Mouse (Mus musculus) heart, postnatal 25 days (tissue): ENCODE data around the gene Serpina3b. TPM values are rescaled to one million over a fixed set of nuclear protein-coding genes. Genes with fewer than 3 reads are reported as not detected.
"Not testable (repeated sequence)": the region's sequence is repeated elsewhere in the genome, so short reads cannot be mapped to it uniquely, and the experiment has no call there.

Experiments
- DNase-seq: peaks from one replicate; pipeline ENCODE4 v3.0.0; 2022; ENCODE audit warnings: low spot score
- intact Hi-C: fragments of 180-260 bp; cut with DNase I; formaldehyde crosslinking; loops from one replicate; pipeline ENCODE4 v1.15.1; 2025
- total RNA-seq, 2 experiments: library from RNA; stranded (reverse); gene quantifications; 2 replicates each; pipeline ENCODE4 v1.2.3; 2021

Gene Serpina3b
- not detected for total RNA-seq

DNA sequence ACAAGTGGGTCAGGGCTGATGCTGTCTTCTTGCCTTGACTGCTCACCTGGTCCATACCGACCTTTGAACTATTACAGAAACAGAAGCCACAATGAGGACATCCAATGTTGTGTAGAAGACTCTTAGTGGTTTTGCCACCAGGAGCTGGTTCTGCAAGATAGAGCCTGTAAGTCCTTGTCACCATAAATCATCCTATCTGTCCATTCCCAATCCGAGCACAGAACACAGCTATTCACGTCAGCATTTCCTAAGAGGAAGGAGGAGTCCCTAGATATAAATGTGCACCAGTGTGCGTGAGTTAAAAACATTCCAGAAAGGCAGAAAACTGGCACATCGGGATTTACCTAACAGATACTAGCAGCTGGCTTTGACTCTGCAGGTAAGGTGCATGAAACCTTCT lies at the start of gene Serpina3b:
TSS of gene Serpina3b (plus strand) at position 301 of the 400 bp plus-strand sequence.
- no peak for DNase-seq
- intact Hi-C loops, result no loop called here

DNA sequence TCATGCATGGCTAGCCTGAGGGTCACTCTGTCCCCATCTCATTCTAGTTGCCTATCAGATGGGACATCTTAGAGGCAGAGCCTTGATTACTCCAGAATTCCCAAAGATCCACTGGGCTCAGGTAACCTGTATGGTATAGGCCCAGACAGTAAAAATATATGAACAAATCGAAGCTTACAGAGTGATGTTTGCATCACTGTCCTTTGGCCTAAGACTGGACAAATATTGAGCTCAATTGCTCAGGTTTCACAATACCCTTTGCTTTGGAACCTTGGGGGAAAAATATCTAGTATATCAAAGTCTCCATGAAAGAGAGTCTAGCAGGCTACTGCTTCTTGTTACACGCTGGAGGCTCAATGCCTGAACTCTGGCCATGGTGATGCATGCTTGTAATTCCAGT lies 37.7 kb upstream of the Serpina3b start:
- no peak for DNase-seq
- intact Hi-C loops, result no loop called here

GRCm38 (mm10) chr12:104091303-104091702 lies 36.5 kb upstream of the Serpina3b start:
- DNase-seq, result no peak
- intact Hi-C loops, result no loop called here

DNA sequence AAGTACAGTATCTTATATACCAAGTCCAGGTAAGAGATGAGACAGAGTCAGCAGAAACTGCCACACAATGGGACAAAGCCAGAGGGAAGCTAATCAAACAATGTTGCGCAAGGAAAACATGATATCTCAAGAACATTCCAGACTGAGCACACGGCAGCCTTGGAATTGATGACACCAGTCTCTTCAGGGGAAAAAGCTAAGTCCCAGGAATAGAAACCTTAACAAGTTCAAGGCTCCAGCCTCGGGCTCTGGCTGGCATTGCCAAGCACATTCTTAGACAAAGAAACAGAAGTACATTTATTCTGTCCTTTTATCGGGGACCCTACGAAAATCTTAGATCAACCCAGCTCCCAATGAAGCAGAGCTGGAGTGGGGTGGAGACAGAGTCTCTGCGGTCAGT lies 27.0 kb upstream of the Serpina3b start, which contains the start of gene Serpina5:
TSS of gene Serpina5 (plus strand) at position 346 of the 400 bp plus-strand sequence.
- DNase-seq, result no peak

DNA sequence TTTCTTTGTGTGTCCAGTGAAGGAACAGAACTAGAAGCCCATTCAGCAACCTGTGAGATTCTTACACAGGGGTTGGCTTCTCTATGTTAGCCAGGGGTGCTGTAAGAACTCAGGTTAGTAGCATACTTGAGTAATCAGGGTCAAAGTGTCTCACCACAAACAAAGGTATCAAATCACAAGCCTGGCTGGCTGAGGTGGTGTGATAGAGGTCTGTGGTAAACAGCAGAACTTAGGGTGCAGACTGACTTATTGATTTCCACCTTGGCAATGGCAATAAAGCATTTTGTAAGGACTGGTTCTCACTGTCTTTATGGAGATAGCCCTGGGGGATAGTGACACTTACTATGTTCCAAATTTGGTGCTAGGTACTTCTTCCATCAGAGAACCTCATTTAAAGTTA lies 21.9 kb upstream of the Serpina3b start:
- intact Hi-C loops, result no loop called here
- no peak for DNase-seq

More for the DNA sequence above, 27.0 kb upstream of the Serpina3b start, which contains the start of gene Serpina5:
- intact Hi-C loops, result no loop called here

GRCm38 (mm10) chr12:104106919-104107318 lies 20.9 kb upstream of the Serpina3b start:
- no peak for DNase-seq
- intact Hi-C loops, result no loop called here

GRCm38 (mm10) chr12:104108507-104108906 lies 19.3 kb upstream of the Serpina3b start:
- intact Hi-C loops, result no loop called here

GRCm38 (mm10) chr12:104112333-104112732 lies 15.5 kb upstream of the Serpina3b start, which contains the start of gene Serpina3a:
TSS of gene Serpina3a (plus strand) at chr12:104112724.
- intact Hi-C loops, result not testable (repeated sequence)

More at GRCm38 (mm10) chr12:104108507-104108906, 19.3 kb upstream of the Serpina3b start:
- DNase-seq, result no peak

DNA sequence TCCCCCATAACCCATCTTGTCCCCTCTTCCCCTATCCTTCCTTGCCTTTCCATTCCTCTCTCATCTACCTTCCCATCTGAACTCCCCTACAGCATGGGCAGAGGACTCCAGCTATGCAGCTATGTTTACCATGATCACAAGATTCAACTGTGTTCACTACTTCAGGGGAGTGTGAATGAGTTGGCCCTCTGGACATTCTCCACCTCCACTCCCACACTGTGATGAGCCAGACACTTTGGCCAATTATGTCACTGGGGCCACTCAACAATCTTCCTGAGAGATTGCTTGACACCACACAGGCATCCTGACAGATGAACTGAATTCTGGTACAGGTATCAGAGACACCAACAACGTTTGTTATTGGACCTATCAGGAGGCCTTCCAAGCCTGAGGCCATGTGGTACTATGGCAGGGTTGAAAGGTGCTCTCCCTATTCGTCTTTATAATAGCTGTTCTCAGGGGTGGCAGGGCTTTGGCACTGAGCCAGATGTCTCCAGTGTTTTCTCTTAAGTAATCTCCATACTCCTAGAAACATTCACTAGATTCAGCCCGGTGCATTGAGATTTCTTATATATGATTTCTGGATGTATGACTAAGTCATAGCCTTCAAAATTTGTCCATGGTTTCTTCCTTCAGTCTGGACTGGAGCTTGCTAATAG lies 12.7 kb upstream of the Serpina3b start:
- DNase-seq, result no peak
- intact Hi-C loops, result no loop called here

More at GRCm38 (mm10) chr12:104112333-104112732, 15.5 kb upstream of the Serpina3b start, which contains the start of gene Serpina3a:
- DNase-seq, result not testable (repeated sequence)

- intact Hi-C loops, result no loop called here
- DNase-seq, result no peak
Observed at GRCm38 (mm10) chr12:104123097-104123496, 4.7 kb upstream of the Serpina3b start.

DNA sequence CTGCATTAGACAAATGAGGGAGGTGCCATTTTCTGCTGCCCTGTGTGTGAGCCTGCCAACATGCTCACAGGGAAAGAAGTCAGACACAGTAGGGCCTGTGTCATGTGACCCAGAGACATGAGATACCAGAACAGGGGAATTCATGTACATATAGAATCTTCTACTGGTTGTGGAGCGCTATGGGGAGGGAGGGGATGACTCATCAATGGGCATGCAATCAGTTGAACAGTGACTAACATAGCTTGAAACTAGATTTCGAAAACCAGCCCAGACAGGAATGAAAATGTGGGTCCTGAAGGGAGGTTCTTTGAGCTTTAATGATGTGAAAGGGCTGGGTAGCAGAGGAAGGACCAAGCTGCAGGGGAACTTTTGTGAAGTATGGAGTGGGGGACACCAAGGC lies 3.8 kb upstream of the Serpina3b start:
- intact Hi-C loops, result no loop called here

DNA sequence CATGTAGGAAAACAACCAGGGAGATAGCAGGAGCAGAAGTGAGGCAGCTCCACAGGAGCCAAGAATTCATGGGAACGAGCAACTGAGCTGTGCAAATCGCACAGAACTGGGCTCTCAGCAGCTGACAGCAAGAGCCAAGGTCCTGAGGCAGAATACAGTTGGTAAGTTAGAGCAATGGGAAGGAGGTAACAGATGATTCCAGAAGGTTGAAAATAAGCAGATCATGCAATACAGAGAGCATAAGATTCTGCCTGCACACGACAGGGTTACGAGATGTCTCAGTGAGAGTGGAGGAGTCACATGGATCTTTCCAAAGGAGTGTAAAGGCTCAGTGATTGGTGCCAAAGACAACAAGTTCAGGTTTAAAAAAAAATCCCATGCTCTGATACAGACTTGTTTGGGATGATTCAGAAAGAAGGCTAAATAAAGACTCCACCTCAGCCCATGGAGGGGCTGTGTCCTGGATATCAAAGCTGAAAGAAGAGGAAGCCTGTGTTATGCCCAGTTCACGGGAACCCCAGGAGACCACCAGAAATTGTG lies 2.7 kb upstream of the Serpina3b start:
- intact Hi-C loops, result no loop called here
- DNase-seq, result no peak

More for the DNA sequence above, 3.8 kb upstream of the Serpina3b start:
- DNase-seq, result no peak

DNA sequence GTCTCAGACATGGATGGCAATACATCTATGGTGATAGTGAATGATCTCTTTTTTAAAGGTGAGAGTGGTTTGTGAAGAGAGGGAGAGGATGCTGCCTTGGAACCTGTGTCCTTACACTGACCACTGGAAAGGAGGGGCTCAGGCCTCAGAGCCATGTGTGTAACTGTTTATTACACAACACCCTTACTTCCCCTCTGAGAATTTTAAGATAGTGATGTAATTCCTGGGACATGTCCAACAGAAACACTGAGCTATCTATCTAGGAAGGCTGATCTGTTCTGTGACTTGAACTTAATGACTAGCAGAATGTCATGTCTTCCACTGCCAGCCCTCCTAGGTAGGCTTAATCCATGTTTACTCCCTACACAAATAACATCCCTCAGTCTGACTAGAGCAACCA lies 3.2 kb downstream of the Serpina3b start:
- intact Hi-C loops, result no loop called here
- no peak for DNase-seq

DNA sequence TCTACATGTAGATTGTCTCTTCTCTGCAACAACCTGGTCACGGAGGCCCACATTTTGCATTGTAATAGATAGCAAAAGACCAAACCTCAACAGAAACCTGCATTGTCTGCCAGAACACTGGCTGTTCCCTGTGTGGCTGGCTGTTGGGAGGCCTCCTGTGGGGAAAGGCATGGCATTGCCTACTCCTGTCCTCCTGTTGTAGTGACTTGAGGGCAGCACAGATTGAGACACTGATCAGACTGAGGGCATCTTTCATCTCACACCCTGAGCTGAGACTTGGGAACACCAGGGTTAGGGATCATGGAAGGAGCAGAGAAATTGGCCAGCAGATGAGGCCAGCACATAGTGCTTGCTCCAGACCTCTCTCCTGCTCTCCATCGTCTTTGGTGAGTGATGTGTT lies 10.4 kb downstream of the Serpina3b start:
- no peak for DNase-seq
- intact Hi-C loops, result no loop called here

GRCm38 (mm10) chr12:104140543-104141103 lies 12.8 kb downstream of the Serpina3b start:
- no peak for DNase-seq
- intact Hi-C loops, result no loop called here

DNA sequence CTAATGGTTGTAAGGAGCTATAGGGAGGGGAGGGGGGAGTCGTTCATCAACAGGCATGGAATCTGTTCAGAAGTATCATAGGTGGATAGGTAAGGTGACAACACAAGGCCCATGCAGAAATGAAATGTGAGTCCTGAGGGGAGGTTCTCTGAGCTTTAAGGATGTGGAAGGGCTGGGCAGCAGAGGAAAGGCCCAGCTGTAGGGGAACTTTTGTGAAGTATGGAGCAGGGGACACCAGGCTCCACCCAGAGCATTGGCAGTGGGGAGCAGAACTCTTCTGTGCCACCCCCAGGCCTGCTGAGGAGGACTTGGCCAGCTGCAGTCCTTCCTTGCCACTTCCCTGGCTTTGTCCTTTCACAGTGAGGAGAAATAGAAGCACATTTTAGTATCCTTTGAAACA lies 13.7 kb downstream of the Serpina3b start:
- DNase-seq, result no peak
- intact Hi-C loops, result no loop called here

DNA sequence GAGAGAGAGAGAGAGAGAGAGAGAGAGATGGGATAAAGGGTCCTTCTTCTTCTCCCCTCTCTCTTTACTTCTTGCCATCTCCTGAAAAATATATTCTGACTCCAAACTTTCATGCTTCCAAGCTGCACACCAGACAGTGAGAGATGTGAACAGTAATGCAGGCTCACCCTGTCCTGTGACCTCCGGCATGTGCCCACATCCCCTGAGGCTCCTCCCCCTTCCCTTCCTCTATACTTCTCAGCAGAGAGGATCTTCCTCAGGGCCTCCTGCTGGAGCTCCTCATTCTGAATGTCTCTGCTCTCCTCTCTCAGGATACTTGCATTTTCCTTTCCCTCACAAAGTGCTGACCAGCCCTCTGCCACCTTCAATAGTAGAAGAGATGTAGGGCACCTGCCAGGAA lies 14.6 kb downstream of the Serpina3b start:
- intact Hi-C loops, result no loop called here
- DNase-seq, result no peak

GRCm38 (mm10) chr12:104143286-104143685 lies 15.5 kb downstream of the Serpina3b start:
- intact Hi-C loops, result no loop called here

DNA sequence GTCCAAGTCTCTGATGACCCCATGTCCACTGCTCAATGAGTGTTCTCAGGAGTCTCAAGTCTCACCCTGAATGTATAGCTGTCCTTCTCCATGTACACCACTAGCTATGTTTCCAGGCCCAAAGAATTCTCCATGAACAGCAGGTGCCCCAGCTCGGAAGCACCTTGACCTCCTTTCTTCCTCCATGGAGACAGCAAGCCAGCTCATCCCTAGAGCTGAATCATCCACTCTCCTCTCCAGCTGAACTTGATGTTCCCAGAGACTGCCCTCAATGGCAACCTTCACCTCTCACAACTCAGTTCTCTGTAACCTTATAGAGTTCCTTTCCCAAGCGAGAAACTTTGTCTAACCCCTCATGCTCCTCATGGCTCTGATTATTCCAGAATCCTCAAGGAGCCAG lies 17.8 kb downstream of the Serpina3b start:
- intact Hi-C loops, result no loop called here
- no peak for DNase-seq

More at GRCm38 (mm10) chr12:104143286-104143685, 15.5 kb downstream of the Serpina3b start:
- no peak for DNase-seq

DNA sequence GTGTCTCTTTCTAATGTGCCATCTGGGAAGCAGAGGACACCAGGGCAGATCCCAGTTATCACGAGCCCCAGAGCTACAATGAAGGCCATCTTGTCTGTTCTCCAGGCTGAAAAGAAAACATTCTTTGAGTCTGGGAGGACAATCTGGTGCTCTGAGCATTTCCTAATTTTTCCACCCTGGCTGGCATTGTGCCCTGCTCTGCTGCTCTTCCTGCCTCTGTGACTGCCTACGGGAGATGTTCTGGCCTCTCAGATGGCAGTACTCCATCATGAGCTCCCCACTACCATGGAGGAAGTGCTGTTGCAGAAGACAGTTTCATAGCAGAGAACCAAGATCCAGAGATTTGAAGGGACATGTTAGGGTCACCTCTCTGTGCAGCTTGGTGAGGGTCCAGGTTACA lies 24.2 kb downstream of the Serpina3b start:
- intact Hi-C loops, result no loop called here
- DNase-seq, result no peak

DNA sequence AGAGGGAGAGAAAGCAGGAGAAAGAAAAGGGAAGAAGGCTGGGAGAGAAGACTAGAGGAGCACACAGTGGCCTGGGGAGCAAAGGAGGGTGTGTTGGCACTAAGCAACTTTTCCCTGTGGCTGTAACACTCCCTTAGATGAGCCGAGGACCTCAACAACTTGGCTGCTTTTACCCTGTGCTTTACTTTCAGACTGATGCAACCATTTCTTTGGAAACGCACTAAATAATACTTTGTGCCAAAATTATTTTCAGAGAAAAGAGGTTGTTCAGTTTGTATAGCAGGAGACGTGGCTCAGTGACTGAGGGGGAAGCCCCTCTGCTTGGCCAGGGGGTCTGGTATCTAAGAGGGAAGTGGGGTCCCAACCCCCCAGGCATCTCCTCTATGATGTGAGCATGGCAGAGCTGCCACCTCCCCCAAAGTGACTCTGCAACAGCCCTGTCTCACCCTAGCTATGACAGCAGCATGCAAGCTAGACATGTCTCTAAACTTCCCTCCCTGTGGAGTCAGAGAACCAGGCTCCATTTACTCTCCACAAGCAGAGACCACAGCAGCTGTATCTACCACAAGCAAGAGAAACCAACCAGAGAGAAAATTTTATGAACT lies 25.3 kb downstream of the Serpina3b start:
- no peak for DNase-seq
- intact Hi-C loops, result no loop called here
